In the genomic region with DNA sequence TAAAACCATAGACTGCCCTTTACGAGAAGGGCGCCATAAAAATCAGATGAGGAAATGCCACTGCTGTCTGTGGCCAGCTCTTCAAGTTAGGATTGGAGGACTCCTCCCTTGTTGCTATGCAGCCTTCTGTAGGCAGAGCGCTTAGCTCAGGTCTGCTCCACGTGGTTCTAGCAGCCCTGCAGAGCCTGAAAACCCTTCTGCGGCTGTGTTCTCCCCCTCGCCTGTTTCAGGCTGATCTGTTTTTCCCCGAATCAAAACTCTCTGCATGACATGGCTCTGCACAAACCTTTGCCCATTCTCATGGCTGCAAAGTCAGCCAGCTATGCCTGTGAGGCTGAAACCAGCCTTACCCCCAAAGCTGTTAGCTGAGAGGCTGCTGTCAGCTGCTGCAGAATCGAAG, we compare ENCODE assay signal across 10 mouse cellular contexts.
A peak's percentile ranks its signal among the peaks of the same experiment; 100 is the strongest.
DNase-seq lines count a peak whose midpoint lies in the region; ATAC-seq and TF ChIP-seq lines count a peak whose summit lies in the region.
"Had no signal": no experiment of that assay in that cellular context is flagged by ENCODE, and none has a peak within 500 bp of the region (broad histone marks: within the 10 kb centered on the region; RNA-seq: fewer than 3 reads in every experiment).

No protein-coding gene starts in this region.

- TF ChIP-seq CTCF in hindbrain, postnatal 0 days (IDR thresholded peaks at IDR 0.05; ENCODE audit: low read depth) = no peak

- H3K4me1 ChIP-seq in forebrain, embryonic 16.5 days (replicated peaks; ENCODE audit: control insufficient read depth, insufficient read depth, low read length) = peaks cover 37% of the 10 kb centered on the region
- peaks cover 18% of the 10 kb centered on the region; the same call in 1 of the 2 replicates for H3K4me1 ChIP-seq in forebrain, embryonic 13.5 days
- H3K4me1 ChIP-seq in hindbrain, postnatal 0 days (ENCODE audit: insufficient read depth, low read length) = peaks cover 16% of the 10 kb centered on the region
- H3K4me1 ChIP-seq in limb, embryonic 13.5 days = peaks cover 20% of the 10 kb centered on the region
- H3K4me1 ChIP-seq: heart, embryonic 13.5 days had no signal

- no peaks in the 10 kb centered on the region for H3K27me3 ChIP-seq in forebrain, embryonic 16.5 days (replicated peaks; ENCODE audit: control insufficient read depth, insufficient read depth, low read length)
- no peaks in the 10 kb centered on the region for H3K27me3 ChIP-seq in forebrain, embryonic 13.5 days
- H3K27me3 ChIP-seq in hindbrain, postnatal 0 days (ENCODE audit: insufficient read depth, low read length) = no peaks in the 10 kb centered on the region
- 0 out of 2 replicates have a peak, but pooled peaks cover 11% of the 10 kb centered on the region for H3K27me3 ChIP-seq in limb, embryonic 13.5 days
- H3K27me3 ChIP-seq: heart, embryonic 13.5 days had no signal

- no peaks in the 10 kb centered on the region for H3K36me3 ChIP-seq in forebrain, embryonic 16.5 days (ENCODE audit: control insufficient read depth, insufficient read depth)
- no peaks in the 10 kb centered on the region for H3K36me3 ChIP-seq in forebrain, embryonic 13.5 days (ENCODE audit: poor library complexity, severe bottlenecking)
- no peaks in the 10 kb centered on the region for H3K36me3 ChIP-seq in hindbrain, postnatal 0 days (ENCODE audit: insufficient read depth, low read length)
- H3K36me3 ChIP-seq in limb, embryonic 13.5 days = no peaks in the 10 kb centered on the region
- H3K36me3 ChIP-seq: heart, embryonic 13.5 days had no signal

- H3K4me2 ChIP-seq in forebrain, embryonic 16.5 days (ENCODE audit: low read length) = no peak overlapping the region
- H3K4me2 ChIP-seq in forebrain, embryonic 13.5 days = no peak overlapping the region
- H3K4me2 ChIP-seq in hindbrain, postnatal 0 days (ENCODE audit: low read depth, low read length) = no peak overlapping the region
- no peak overlapping the region; the same call in 1 of the 2 replicates for H3K4me2 ChIP-seq in limb, embryonic 13.5 days (replicated peaks)
- H3K4me2 ChIP-seq: heart, embryonic 13.5 days had no signal

- no peaks in the 10 kb centered on the region for H3K9me3 ChIP-seq in forebrain, embryonic 16.5 days (ENCODE audit: control insufficient read depth, low read length)
- H3K9me3 ChIP-seq in forebrain, embryonic 13.5 days (replicated peaks) = no peaks in the 10 kb centered on the region
- H3K9me3 ChIP-seq in hindbrain, postnatal 0 days (ENCODE audit: low read length) = no peaks in the 10 kb centered on the region
- no peaks in the 10 kb centered on the region for H3K9me3 ChIP-seq in limb, embryonic 13.5 days
- H3K9me3 ChIP-seq: heart, embryonic 13.5 days had no signal

- H3K4me3 ChIP-seq in forebrain, embryonic 16.5 days (replicated peaks; ENCODE audit: low read length) = no peak overlapping the region
- no peak overlapping the region for H3K4me3 ChIP-seq in forebrain, embryonic 13.5 days
- H3K4me3 ChIP-seq in hindbrain, postnatal 0 days (ENCODE audit: low read length) = no peak overlapping the region
- no peak overlapping the region for H3K4me3 ChIP-seq in limb, embryonic 13.5 days
- H3K4me3 ChIP-seq: heart, embryonic 13.5 days had no signal

- 51% methylated on average over 8 of the region's 8 CpGs for WGBS in forebrain, embryonic 16.5 days
- 61% methylated on average over 8 of the region's 8 CpGs for WGBS in forebrain, embryonic 13.5 days
- WGBS in hindbrain, postnatal 0 days = 33% methylated on average over 8 of the region's 8 CpGs
- WGBS in limb, embryonic 13.5 days = 25% methylated on average over 8 of the region's 8 CpGs

- peak overlapping the region; percentile 79 for H3K27ac ChIP-seq in forebrain, embryonic 16.5 days (ENCODE audit: low read length)
- no peak overlapping the region for H3K27ac ChIP-seq in forebrain, embryonic 13.5 days
- peak overlapping the region; percentile 54; the same call in 1 of the 2 replicates for H3K27ac ChIP-seq in hindbrain, postnatal 0 days
- H3K27ac ChIP-seq in limb, embryonic 13.5 days = no peak overlapping the region; the same call in 1 of the 2 replicates
- H3K27ac ChIP-seq: heart, embryonic 13.5 days had no signal

- ATAC-seq in forebrain, embryonic 16.5 days = peak; percentile 69
- ATAC-seq in forebrain, embryonic 13.5 days = no peak
- peak; percentile 85 for ATAC-seq in hindbrain, postnatal 0 days
- ATAC-seq in limb, embryonic 13.5 days (ENCODE audit: low FRiP score, low read depth) = peak; percentile 77

- DNase-seq in brain, adult 2 months (ENCODE audit: low read depth, low spot score) = peak; percentile 94
- DNase-seq in hindbrain, postnatal 0 days (ENCODE audit: low spot score) = peak; percentile 72
- DNase-seq in urinary bladder, adult 2 months (ENCODE audit: low spot score) = no peak
- no peak for DNase-seq in gastrocnemius, postnatal 36 days
- DNase-seq in heart, postnatal 4 days = no peak
- DNase-seq: lung, adult 2 months had no signal

- intact Hi-C loops in gastrocnemius, postnatal 36 days (cut with DNase I) = no loop called here

- no peak overlapping the region for H3K9ac ChIP-seq in forebrain, embryonic 16.5 days (replicated peaks; ENCODE audit: low read depth, low read length)
- no peak overlapping the region for H3K9ac ChIP-seq in forebrain, embryonic 13.5 days
- no peak overlapping the region for H3K9ac ChIP-seq in hindbrain, postnatal 0 days (replicated peaks; ENCODE audit: low read length)
- H3K9ac ChIP-seq in limb, embryonic 13.5 days = no peak overlapping the region
- H3K9ac ChIP-seq: heart, embryonic 13.5 days had no signal

Comparison
In these comparisons a context has a peak if more than half of its experiments do, and no peak if none do; other contexts are left out.
1. H3K27ac ChIP-seq: peak in forebrain, embryonic 16.5 days (single experiment) and hindbrain, postnatal 0 days (single experiment); none in forebrain, embryonic 13.5 days (single experiment) and limb, embryonic 13.5 days (single experiment).
2. DNase-seq: peak in brain, adult 2 months (single experiment) and hindbrain, postnatal 0 days (single experiment); none in urinary bladder, adult 2 months (single experiment), gastrocnemius, postnatal 36 days (0 of 2) and heart, postnatal 4 days (single experiment).